Mouse (Mus musculus): ENCODE measurements around the gene Arhgap35. TPM values are rescaled to one million over a fixed set of nuclear protein-coding genes. Genes with fewer than 3 reads are reported as not detected.

Gene Arhgap35
- polyA plus RNA-seq, 1 experiment: 56.9 TPM

DNA sequence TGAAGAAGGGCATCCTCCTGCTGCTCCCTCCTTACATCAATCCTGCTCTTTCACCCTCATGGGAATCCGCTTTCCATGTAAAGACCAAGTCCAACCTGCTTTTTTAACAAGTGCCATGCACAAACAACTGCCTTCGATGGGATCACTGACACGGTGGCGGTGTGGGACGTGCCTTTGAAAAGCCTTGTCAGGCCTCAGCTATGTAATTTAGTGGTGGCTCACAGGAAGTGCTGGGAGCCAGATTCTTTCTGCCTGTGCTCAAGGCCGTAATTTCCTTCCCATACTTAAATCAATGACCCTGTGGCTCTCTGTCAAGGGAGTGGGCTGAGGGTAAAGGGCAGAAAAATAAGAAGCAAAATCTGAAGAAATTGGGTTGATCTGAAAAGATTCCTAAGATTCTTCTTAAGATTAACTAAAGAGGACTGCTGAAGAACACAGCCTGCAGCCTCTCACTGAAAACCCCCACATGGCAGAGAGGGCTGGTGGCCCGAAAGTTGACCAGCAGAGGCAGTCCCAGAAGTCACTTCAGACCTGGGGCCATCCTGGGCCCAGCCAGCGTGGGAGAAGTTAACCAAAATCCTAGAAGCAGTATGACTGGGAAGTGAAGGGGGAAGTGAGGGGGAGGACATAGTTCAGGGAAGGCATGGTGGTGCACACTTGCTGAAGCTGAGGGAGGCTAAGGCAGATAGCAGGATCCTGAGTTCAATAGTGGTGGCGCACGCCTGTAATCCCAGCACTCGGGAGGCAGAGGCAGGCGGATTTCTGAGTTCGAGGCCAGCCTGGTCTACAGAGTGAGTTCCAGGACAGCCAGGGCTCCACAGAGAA lies 33.3 kb downstream of the Arhgap35 start:
- H3K4me3 ChIP-seq (ENCODE audit: insufficient read depth, low read length): no peak overlapping the region
- no peak overlapping the region for H3K27ac ChIP-seq (ENCODE audit: insufficient read depth, low read length)
- peaks cover 17% of the 10 kb centered on the region for H3K4me1 ChIP-seq (ENCODE audit: control insufficient read depth, insufficient read depth, low read length)
- TF ChIP-seq CTCF (IDR thresholded peaks at IDR 0.05; ENCODE audit: extremely low read depth, insufficient read depth, low read length) (no peak), POLR2A (IDR thresholded peaks at IDR 0.05; ENCODE audit: extremely low read depth, insufficient read depth, low read length) (no peak)

DNA sequence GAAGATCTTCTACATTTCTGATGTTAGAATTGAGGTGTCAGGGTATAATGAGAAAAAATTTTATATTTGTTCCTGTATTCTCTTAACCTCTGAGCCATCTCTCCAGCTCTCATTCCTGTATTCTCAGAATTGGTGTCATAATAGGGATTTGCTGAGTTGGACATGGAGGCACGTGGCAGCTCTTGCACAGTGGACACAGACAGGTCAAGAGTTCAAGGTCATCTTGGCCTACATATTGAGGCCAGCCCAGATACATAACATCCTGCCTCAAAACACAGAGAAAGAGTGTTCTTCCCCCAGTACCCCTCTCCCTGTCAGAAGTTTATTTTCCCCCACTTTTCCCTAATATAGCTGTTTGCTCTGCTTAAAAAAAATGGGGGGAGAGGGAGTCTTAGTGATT lies 38.1 kb downstream of the Arhgap35 start:
- H3K4me1 ChIP-seq (ENCODE audit: control insufficient read depth, insufficient read depth, low read length): peaks cover 13% of the 10 kb centered on the region
- no peak for TF ChIP-seq POLR2A (IDR thresholded peaks at IDR 0.05; ENCODE audit: extremely low read depth, insufficient read depth, low read length)
- TF ChIP-seq CTCF (IDR thresholded peaks at IDR 0.05; ENCODE audit: extremely low read depth, insufficient read depth, low read length): no peak
- no peak overlapping the region for H3K4me3 ChIP-seq (ENCODE audit: insufficient read depth, low read length)
- no peak overlapping the region for H3K27ac ChIP-seq (ENCODE audit: insufficient read depth, low read length)

DNA sequence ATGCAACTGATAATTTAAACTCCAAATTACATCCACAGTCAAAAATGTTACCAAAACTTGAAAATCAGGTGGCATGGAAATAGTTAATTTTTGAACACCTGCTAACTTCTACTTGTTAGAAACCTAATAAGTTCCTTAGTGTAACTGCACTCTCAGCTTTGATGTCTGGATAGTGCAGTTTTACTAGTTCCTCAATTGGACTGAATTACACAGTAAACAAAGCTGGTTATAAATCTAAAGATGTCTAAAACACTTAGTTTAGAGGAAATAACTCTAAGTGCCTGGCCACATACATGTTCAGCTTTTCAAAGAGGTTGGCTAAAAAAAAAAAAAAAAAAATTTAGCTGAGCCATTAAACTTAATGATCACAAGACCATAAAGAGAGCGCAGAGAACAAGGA lies 43.6 kb downstream of the Arhgap35 start:
- peaks cover 6% of the 10 kb centered on the region; the same call in 1 of the 2 replicates for H3K4me1 ChIP-seq (ENCODE audit: control insufficient read depth, insufficient read depth, low read length)
- H3K27ac ChIP-seq (ENCODE audit: insufficient read depth, low read length): no peak overlapping the region
- H3K4me3 ChIP-seq (ENCODE audit: insufficient read depth, low read length): no peak overlapping the region
- TF ChIP-seq CTCF (IDR thresholded peaks at IDR 0.05; ENCODE audit: extremely low read depth, insufficient read depth, low read length) (no peak), POLR2A (IDR thresholded peaks at IDR 0.05; ENCODE audit: extremely low read depth, insufficient read depth, low read length) (no peak)

DNA sequence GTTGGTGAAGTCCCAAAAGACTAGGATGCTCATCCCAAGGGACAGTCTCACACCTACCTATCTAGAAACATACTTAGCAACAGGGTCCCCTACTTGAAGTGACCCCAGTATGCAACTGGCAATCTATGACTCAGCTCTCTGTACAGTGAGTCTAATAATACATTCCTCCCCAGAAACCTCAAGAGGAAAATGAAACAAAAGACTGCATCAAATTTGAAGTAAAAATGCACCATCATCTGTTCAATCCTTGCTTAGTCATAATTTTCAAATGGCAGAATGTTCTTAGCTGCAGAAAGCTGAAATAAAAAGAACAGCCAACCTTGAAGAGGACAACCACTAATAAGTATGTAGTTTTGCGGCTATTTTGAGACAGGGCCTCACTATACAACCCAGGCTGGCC lies 44.1 kb downstream of the Arhgap35 start:
- peaks cover 5% of the 10 kb centered on the region; the same call in 1 of the 2 replicates for H3K4me1 ChIP-seq (ENCODE audit: control insufficient read depth, insufficient read depth, low read length)
- TF ChIP-seq POLR2A (IDR thresholded peaks at IDR 0.05; ENCODE audit: extremely low read depth, insufficient read depth, low read length) (no peak), CTCF (IDR thresholded peaks at IDR 0.05; ENCODE audit: extremely low read depth, insufficient read depth, low read length) (no peak)
- H3K4me3 ChIP-seq (ENCODE audit: insufficient read depth, low read length): no peak overlapping the region
- H3K27ac ChIP-seq (ENCODE audit: insufficient read depth, low read length): no peak overlapping the region

DNA sequence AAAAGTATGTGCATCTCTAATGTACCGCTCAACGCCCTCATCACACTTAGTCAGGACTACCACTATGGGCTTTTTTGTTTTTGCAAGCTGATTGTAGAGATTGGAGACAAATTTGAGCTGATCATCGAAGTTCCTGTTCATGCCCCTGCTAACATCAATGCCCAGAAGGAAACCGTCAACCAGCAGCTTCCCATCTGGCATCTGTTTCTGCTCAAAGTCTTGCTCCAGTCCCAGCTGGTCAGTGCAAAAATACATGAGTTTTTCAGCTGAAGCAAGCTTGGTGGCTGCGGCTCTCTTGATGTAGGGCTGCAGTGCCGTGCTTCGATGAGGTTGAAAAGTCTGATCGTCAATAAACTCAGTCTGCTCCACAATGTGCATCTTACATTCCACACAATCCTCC lies 50.3 kb downstream of the Arhgap35 start:
- Histone ChIP-seq H3K4me3 (ENCODE audit: insufficient read depth, low read length) (no peak overlapping the region), H3K4me1 (ENCODE audit: control insufficient read depth, insufficient read depth, low read length) (peaks cover 2% of the 10 kb centered on the region; the same call in 1 of the 2 replicates), H3K27ac (ENCODE audit: insufficient read depth, low read length) (no peak overlapping the region)
- no peak for TF ChIP-seq CTCF (IDR thresholded peaks at IDR 0.05; ENCODE audit: extremely low read depth, insufficient read depth, low read length)
- no peak for TF ChIP-seq POLR2A (IDR thresholded peaks at IDR 0.05; ENCODE audit: extremely low read depth, insufficient read depth, low read length)

DNA sequence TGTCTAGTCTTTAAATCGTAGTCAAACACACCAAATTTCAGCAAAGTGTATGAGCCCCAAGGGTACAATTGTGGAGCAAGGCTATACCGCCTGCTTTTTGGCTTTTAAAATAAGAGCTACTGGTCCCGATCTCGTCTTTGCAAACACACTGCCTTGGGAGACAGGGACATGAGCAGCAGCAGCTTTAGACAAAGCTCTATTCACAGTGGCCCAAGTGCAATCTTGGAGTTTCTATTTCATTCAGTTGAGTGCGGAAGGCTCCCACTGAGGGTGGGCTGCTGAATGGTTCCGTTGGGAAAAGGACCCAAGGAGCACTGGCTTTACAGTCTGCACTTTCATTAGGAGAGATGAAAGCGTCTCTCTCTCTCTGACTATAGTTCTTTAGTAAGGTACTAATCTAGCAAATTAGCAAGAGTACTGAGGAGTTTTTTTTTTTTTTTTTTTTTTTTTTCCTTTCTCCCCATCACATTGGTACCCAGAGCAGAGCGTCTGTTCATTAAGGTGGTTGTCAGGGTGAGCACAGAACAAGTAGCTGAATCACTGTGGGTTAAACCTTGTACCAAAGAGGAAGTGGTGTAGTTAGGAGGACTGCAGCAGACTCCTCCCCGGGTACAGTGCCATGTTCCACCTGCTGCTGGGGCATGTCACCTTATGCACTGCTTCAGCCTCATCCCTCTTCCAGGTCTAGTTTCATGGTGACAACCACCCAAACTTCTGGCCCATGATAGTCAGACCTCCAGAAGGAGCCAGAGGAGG lies 56.8 kb downstream of the Arhgap35 start:
- TF ChIP-seq POLR2A (IDR thresholded peaks at IDR 0.05; ENCODE audit: extremely low read depth, insufficient read depth, low read length) (no peak), CTCF (IDR thresholded peaks at IDR 0.05; ENCODE audit: extremely low read depth, insufficient read depth, low read length) (no peak)
- Histone ChIP-seq H3K4me1 (ENCODE audit: control insufficient read depth, insufficient read depth, low read length) (peaks cover 15% of the 10 kb centered on the region), H3K4me3 (ENCODE audit: insufficient read depth, low read length) (no peak overlapping the region), H3K27ac (ENCODE audit: insufficient read depth, low read length) (no peak overlapping the region)

DNA sequence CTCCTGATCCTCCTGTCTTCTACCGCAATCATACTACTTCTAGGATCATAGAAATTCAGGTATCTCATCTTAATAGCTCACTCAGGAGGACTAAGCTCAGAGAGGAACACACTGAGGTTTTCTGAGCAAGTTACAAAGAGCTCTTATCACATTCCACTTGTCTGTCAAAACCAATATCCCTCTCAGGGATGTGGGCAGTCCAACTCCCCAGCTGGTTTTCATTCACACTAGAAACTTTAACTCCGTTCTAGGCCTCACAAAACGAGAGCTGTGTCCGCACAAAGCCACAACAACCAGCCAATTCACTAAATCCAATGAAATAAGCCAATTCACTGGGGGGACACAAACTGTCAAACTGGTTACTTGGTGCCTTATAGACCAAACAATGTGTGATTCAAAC lies 57.5 kb downstream of the Arhgap35 start:
- Histone ChIP-seq H3K4me3 (ENCODE audit: insufficient read depth, low read length) (no peak overlapping the region), H3K4me1 (ENCODE audit: control insufficient read depth, insufficient read depth, low read length) (peaks cover 15% of the 10 kb centered on the region), H3K27ac (ENCODE audit: insufficient read depth, low read length) (no peak overlapping the region)
- TF ChIP-seq POLR2A (IDR thresholded peaks at IDR 0.05; ENCODE audit: extremely low read depth, insufficient read depth, low read length) (no peak), CTCF (IDR thresholded peaks at IDR 0.05; ENCODE audit: extremely low read depth, insufficient read depth, low read length) (no peak)

DNA sequence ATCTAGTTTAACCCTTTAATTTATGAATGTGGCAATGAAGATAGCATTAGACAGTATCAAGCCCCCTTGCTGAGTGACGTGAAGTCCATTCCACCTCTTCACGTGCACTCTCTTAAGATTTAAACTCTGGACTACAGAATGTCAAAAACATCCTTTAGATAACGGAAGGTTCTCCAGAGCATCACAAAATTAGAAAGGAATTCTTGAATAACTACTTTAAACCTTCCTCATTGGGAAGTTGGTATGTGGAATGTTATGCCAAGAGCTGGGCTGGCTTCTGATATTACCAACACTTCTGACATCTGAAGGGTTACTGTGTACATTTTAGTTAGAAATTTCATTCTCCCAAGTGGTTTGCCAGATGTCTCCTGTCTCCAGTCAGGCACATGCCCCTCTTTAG lies 60.6 kb downstream of the Arhgap35 start:
- TF ChIP-seq POLR2A (IDR thresholded peaks at IDR 0.05; ENCODE audit: extremely low read depth, insufficient read depth, low read length): no peak
- TF ChIP-seq CTCF (IDR thresholded peaks at IDR 0.05; ENCODE audit: extremely low read depth, insufficient read depth, low read length): no peak
- no peak overlapping the region for H3K4me3 ChIP-seq (ENCODE audit: insufficient read depth, low read length)
- peaks cover 15% of the 10 kb centered on the region for H3K4me1 ChIP-seq (ENCODE audit: control insufficient read depth, insufficient read depth, low read length)
- H3K27ac ChIP-seq (ENCODE audit: insufficient read depth, low read length): no peak overlapping the region

DNA sequence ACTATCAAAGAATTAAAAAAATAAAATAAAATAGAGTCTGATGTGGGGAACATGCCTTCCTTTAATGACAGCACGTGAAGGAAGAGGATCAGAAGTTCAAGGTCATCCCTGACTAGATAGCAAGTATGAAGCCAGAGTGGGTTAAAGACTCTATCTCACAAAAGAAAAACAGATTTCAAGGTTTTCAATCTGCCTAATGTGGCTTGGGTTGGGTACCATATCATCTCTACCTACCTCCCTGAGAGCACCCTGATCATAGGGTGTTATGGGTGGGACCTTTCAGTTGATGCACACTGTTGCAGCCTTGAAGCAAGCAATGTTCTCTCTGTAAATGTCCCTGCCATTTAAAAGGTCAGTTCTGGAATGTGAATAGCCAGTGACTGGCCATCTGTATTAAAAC lies 63.2 kb downstream of the Arhgap35 start:
- TF ChIP-seq POLR2A (IDR thresholded peaks at IDR 0.05; ENCODE audit: extremely low read depth, insufficient read depth, low read length) (no peak), CTCF (IDR thresholded peaks at IDR 0.05; ENCODE audit: extremely low read depth, insufficient read depth, low read length) (no peak)
- Histone ChIP-seq H3K4me1 (ENCODE audit: control insufficient read depth, insufficient read depth, low read length) (peaks cover 8% of the 10 kb centered on the region), H3K27ac (ENCODE audit: insufficient read depth, low read length) (no peak overlapping the region), H3K4me3 (ENCODE audit: insufficient read depth, low read length) (no peak overlapping the region)
